Mouse (Mus musculus) erythroblast, embryonic 14.5 days (primary cell): Measurements from ENCODE around the gene Zc3h7b. TPM values are rescaled to one million over a fixed set of nuclear protein-coding genes. Genes with fewer than 3 reads are reported as not detected.
"Not testable (repeated sequence)": the region's sequence is repeated elsewhere in the genome, so short reads cannot be mapped to it uniquely, and the experiment has no call there.

Experiments used
- H3K27me3 ChIP-seq: 2 replicates; pipeline ENCODE4 v1.6.1; 2012; ENCODE audit warnings: inconsistent platforms; ENCODE audit not compliant: control insufficient read depth
- H3K36me3 ChIP-seq: 2 replicates; pipeline ENCODE4 v1.6.1; 2012; ENCODE audit warnings: mild to moderate bottlenecking, inconsistent platforms; ENCODE audit not compliant: control insufficient read depth
- H3K4me1 ChIP-seq: 2 replicates; pipeline ENCODE4 v1.6.1; 2012; ENCODE audit warnings: inconsistent platforms; ENCODE audit not compliant: control insufficient read depth
- H3K4me3 ChIP-seq: replicated peaks from 2 replicates; pipeline ENCODE3; 2012; ENCODE audit warnings: moderate library complexity, mild to moderate bottlenecking, inconsistent platforms
- H3K9me3 ChIP-seq: 2 replicates; pipeline ENCODE4 v1.6.1; 2012; ENCODE audit warnings: low read length, inconsistent platforms, mixed read lengths; ENCODE audit not compliant: control insufficient read depth
- GATA1 ChIP-seq: IDR thresholded peaks from 2 replicates; pipeline ENCODE4 v1.6.1; 2012; ENCODE audit warnings: low read length, inconsistent platforms, mixed read lengths
- TAL1 ChIP-seq: IDR thresholded peaks from 3 replicates; pipeline ENCODE4 v1.6.1; 2012; ENCODE audit warnings: low read length, inconsistent platforms, mixed read lengths
- polyA plus RNA-seq: library from polyadenylated mRNA; stranded (reverse); fragments of >175 nt; gene quantifications from 2 replicates; pipeline ENCODE4 v1.2.3, GENCODE M21; 2012

Zc3h7b gene
- polyA plus RNA-seq, 1 experiment, result 0.85 TPM

DNA sequence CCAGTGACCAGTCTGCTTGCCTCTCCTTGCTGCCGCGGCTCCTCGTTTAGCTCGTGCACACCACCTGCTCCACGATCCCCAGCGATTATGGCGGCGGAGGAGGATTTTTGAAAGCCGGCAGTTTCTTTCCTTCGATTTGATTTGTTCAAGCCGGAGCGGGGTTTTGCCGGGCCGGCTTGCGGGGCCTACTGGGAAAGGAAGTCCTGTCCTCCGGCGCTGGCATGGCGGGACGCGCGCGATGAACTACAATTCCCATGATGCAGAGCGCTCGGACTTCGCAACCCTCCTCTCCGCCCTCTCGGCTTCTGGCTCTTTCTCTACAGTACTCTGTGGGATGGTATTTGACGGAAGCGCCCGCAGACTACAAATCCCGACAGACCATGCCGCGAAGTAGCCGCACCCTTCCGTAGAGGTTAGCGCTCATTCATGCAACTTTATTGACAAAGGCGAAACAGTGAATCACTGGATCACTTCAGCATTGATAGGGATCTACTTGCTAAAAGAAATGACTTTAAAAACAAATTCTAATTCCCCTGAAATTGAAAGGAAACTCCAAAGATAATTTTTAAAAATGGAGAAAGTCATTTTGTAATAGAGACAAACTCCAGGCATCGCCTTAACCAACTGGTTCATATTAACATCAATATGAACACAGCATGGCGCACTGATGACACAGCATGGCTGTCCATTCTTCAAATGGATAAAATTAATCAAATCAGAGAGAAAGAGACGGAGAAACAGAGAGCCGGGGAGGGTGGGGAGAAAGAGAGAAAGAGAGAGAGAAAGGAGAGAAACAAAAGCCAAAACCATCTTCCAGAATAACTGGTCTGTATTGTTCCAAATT, 14.8 kb upstream of the Zc3h7b start:
- TF ChIP-seq GATA1 (no peak), TAL1 (no peak)
- H3K9me3 ChIP-seq, result no peaks in the 10 kb centered on the region
- H3K4me1 ChIP-seq, result peaks cover 35% of the 10 kb centered on the region
- H3K4me3 ChIP-seq, result peak overlapping the region; percentile 83
- H3K27me3 ChIP-seq, result peaks cover 13% of the 10 kb centered on the region
- peaks cover 34% of the 10 kb centered on the region for H3K36me3 ChIP-seq

- no peak for TF ChIP-seq GATA1
- no peak for TF ChIP-seq TAL1
- Histone ChIP-seq H3K36me3 (no peaks in the 10 kb centered on the region), H3K9me3 (no peaks in the 10 kb centered on the region), H3K27me3 (peaks cover 17% of the 10 kb centered on the region), H3K4me3 (no peak overlapping the region), H3K4me1 (peaks cover 7% of the 10 kb centered on the region)
These were observed 9.8 kb upstream of the Zc3h7b start for GRCm38 (mm10) chr15:81735075-81735474.

DNA sequence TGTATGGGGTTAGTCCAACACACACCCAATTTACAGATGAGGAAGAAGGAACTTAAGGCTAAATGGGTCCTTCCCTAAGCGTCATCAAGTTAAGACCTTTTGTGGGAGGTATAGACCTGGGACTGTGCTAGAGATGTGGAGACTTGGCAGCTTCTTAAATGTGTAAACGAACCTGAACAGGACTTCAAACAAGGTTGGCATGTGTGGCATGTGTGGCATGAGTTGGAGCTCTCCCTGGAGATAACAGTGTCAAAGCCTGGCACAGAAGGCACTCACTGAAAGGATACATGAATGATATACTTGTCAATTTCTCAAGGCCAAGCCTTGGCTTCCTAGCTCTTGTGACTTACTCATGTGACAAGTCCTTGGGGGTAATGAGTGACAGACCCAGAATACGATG, 5.6 kb upstream of the Zc3h7b start:
- H3K4me3 ChIP-seq, result no peak overlapping the region
- H3K36me3 ChIP-seq, result no peaks in the 10 kb centered on the region
- peaks cover 11% of the 10 kb centered on the region for H3K27me3 ChIP-seq
- TF ChIP-seq TAL1, result no peak
- no peak for TF ChIP-seq GATA1
- peaks cover 5% of the 10 kb centered on the region for H3K4me1 ChIP-seq
- no peaks in the 10 kb centered on the region for H3K9me3 ChIP-seq

DNA sequence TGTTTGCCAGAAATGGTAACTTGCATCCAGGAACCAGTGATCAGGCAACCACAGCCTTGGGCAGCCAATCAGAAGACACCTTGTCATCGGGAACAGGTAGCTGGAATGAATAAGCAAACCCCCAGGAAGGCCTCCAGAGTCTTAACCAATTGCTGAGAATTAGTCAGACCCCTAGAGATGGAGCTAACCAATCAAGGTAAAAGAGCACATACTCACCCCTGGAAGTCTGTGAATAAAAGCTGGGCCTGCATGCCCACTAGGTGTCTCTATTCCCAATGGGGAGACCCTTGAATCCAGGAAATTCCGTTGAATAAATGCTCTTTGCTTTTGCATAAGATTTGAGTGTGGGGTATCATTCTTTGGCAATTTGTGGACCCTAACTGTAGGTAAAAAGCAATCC, 4.9 kb upstream of the Zc3h7b start:
- TF ChIP-seq GATA1 (no peak), TAL1 (no peak)
- Histone ChIP-seq H3K9me3 (no peaks in the 10 kb centered on the region), H3K4me3 (no peak overlapping the region), H3K27me3 (peaks cover 12% of the 10 kb centered on the region), H3K36me3 (no peaks in the 10 kb centered on the region), H3K4me1 (peaks cover 9% of the 10 kb centered on the region)

GRCm38 (mm10) chr15:81742368-81742767, 2.5 kb upstream of the Zc3h7b start:
- H3K36me3 ChIP-seq, H3K27me3 ChIP-seq, H3K4me3 ChIP-seq, H3K9me3 ChIP-seq: not testable (repeated sequence)
- peaks cover 21% of the 10 kb centered on the region for H3K4me1 ChIP-seq

GRCm38 (mm10) chr15:81745601-81746114, 801 bp downstream of the Zc3h7b start:
- Histone ChIP-seq H3K4me3 (peak overlapping the region; percentile 75), H3K4me1 (peaks cover 21% of the 10 kb centered on the region), H3K36me3 (no peaks in the 10 kb centered on the region), H3K27me3 (peaks cover 9% of the 10 kb centered on the region), H3K9me3 (no peaks in the 10 kb centered on the region)
- no peak for TF ChIP-seq TAL1
- no peak for TF ChIP-seq GATA1

GRCm38 (mm10) chr15:81749742-81750141, 4.9 kb downstream of the Zc3h7b start:
- Histone ChIP-seq H3K4me1 (peaks cover 33% of the 10 kb centered on the region), H3K27me3 (peaks cover 2% of the 10 kb centered on the region; the same call in 1 of the 2 replicates), H3K36me3 (no peaks in the 10 kb centered on the region; the same call in none of the 2 replicates), H3K4me3 (no peak overlapping the region), H3K9me3 (no peaks in the 10 kb centered on the region)
- no peak for TF ChIP-seq GATA1
- TF ChIP-seq TAL1, result no peak

- Histone ChIP-seq H3K36me3 (peaks cover 8% of the 10 kb centered on the region), H3K27me3 (no peaks in the 10 kb centered on the region), H3K4me1 (peaks cover 20% of the 10 kb centered on the region), H3K9me3 (peaks cover 3% of the 10 kb centered on the region), H3K4me3 (no peak overlapping the region)
- TF ChIP-seq GATA1, result no peak
- TF ChIP-seq TAL1, result no peak
These were observed 8.8 kb downstream of the Zc3h7b start for GRCm38 (mm10) chr15:81753669-81754068.

DNA sequence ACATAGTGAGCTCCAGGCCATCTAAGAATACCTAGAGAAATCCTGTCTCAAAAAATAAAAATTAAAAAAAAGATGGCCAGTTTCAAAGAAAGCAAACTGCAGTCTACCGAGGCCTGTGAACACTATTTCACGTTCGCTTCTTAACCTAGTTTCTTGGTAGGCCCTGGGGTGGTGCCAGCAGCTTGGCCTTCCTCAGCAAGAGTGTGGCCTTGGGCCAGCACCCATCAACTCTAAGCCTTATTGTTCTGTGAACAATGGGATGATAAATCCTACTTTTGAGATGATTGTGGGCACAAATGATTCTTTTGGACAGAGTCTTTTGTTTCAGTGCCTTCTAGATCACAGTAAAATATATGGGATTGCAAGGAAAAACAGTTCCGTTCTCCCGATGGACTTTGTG, 13.8 kb downstream of the Zc3h7b start:
- TF ChIP-seq GATA1, result no peak
- TF ChIP-seq TAL1, result no peak
- Histone ChIP-seq H3K9me3 (peaks cover 6% of the 10 kb centered on the region), H3K27me3 (no peaks in the 10 kb centered on the region), H3K4me1 (peaks cover 26% of the 10 kb centered on the region), H3K36me3 (peaks cover 18% of the 10 kb centered on the region), H3K4me3 (no peak overlapping the region)

DNA sequence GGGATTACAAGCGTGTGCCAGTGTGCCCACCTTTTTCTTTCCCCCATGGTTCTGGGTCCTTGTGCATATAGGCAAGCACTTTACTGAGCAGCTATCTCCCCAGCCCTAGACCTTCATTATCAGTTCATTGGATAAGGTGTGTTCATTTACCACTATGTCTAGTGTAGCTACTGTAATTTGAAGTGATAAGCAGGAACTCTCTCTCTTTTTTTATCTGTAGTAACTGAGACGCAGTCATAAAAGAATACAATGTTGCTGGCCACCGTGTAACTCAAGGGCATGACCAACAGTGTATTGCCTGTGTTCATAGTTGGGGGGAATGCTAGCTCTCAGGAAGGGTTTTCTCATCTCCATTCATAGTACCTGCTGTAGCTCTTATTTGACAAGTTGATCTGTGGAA, 14.7 kb downstream of the Zc3h7b start:
- TF ChIP-seq GATA1 (no peak), TAL1 (no peak)
- H3K9me3 ChIP-seq, result peaks cover 6% of the 10 kb centered on the region
- H3K4me1 ChIP-seq, result peaks cover 31% of the 10 kb centered on the region
- H3K4me3 ChIP-seq, result no peak overlapping the region
- no peaks in the 10 kb centered on the region for H3K27me3 ChIP-seq
- H3K36me3 ChIP-seq, result peaks cover 18% of the 10 kb centered on the region
